Mouse (Mus musculus) gastrocnemius, adult 8-10 months (tissue): ENCODE results near the gene F5. TPM values are rescaled to one million over a fixed set of nuclear protein-coding genes. Genes with fewer than 3 reads are reported as not detected.
A peak's percentile ranks its signal among the peaks of the same experiment; 100 is the strongest.
"Not testable (repeated sequence)": the region's sequence is repeated elsewhere in the genome, so short reads cannot be mapped to it uniquely, and the experiment has no call there.

Source experiments
- DNase-seq, 2 experiments: peaks; one replicate each; pipeline ENCODE4 v3.0.0; 2022; ENCODE audit warnings: low spot score in 2 of 2
- total RNA-seq, 4 experiments: library from RNA; stranded (reverse); gene quantifications; 2 replicates each; pipeline ENCODE4 v1.2.4; 2022

The F5 gene
- total RNA-seq, 4 experiments from 2014 or later: 0.07 to 0.18 (median 0.13) TPM

DNA sequence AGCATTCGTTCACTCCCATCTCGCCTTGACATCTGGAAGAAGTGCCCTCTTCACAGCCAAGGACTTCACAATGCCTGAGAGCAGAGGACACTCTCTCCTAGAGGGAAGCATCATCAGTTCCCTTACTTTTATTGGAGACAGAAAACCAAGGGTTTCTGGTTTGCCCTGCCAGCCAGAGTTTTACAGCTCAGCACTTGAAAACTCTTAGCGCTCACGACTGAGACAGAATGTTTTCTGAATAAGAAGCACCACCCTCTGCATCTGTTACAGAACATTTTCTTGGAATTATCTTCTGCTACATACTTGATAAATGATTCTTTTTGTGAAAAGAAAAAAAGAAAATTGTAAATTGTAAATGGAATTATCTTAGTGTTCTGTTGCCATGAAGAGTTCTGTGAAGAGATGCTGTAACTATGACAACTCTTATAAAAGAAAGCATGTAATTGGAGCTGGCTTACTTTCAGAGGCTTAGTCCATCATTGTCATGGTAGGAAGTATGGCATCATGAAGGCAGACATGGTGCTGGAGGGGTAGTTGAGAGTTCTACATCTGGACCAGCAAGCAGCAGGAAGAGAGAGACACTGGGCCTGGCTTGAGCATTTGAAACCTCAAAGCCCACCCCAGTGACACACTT is 80.4 kb downstream of the F5 start:
- not testable (repeated sequence) for DNase-seq

DNA sequence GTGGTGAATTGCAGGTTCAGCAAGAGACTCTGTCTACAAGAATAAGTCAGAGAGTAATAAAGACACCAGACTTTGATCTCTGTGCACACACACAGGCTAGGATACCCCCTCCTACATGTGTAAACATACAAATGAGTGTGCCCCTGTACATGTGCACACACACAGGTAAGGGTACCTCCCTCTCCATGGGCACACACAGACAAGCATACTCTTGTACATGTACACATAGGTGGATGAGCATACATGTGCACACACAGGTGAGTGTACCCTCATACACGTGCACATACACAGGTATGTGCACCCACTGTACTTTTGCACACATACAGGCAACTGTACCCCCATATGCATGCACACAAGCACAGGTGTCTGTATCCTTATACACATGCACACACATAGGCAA is 81.8 kb downstream of the F5 start:
- DNase-seq: no peak

DNA sequence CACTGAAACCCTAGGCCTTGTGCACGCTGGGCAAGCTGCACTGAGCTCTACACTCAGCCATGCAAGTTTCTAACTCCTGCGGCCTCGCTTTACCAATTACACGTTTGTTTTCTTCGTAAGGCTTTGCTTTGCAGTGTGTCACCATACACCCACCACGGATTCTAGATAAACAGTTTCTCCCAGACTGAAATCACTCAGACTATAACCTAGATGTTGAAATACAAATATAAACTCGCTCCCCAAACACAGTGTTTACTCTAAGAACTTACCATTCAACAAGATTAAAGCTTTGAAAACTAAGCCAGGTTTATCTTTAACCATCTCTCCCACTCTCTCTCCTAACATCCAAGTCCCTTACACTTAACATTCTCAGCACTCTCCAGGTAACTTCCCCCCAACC is 83.4 kb downstream of the F5 start:
- no peak for DNase-seq

DNA sequence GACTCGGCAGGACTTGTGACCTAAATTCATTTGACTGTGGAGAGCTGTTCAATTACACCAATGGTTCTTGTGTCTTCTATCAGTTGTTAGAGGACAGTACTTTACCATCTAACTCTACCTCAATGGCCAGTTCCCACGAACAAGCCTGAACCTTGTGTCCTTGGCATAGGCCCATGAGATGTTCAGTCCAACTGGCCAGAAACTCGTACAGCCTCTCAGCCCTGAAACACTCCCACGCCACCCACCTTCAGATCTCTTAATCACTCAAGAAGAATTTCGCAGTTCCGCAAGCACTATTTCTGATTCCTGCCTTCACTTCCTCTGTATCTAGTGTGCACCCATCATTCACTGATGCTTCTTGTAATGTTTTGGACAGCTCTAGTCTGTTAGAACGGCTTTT is 84.4 kb downstream of the F5 start:
- peak in 1 of 2 experiments; percentile 30 for DNase-seq

DNA sequence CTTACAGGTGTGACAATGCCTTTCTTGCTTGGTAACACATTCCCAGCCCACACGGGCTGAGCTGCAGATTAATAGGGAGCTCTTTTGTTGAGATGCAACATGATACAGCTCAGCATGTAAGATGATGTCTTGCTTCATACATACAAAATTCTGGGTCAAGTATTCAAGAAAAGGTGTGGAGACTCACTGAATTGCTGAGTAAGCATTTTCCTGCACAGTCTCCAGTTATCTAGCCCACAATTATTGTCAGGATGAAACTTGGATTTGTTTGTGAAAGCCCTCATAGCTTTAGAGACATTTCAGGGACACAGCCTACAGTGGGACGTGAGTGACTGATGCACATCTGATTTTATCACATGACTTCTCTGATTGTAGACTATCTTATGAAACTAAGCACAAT is 89.9 kb downstream of the F5 start:
- no peak for DNase-seq

DNA sequence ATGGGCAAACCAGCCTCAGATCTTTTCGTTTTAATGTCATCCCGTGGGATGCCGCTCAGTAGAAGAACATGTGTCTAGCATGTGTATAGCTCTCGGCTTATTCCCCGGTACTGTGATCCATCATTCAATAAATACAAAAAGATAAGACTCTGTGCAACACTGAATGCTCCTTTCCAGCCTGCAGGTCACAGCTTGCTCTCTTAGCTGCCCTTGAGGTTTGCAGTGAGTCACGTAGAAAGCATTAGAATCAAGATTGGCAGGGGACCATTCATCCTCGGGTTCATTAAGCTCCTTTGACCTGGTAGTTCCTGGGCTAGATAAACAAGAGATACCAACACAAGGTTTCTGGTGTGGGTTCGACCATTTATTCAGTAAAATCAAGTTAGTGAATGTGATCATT is 91.2 kb downstream of the F5 start:
- no peak for DNase-seq

DNA sequence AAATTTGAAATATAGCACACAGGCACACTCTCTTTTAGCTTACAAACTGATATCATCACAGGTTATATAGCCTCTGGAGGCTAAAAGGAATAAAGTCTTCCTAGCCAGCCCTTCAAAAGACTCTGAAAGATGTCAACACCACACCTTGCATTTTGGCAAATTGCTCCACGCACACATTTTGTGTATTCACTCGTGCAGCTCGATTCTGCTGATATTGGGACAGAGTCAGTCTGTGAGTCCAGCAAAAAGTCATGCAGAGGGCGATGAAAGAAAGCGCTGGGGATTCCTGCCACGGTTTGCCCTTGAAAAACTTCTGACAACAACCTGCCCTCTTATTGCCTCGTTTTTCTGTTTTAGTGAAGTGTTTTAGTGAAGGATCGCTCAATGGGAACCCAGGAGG is 95.8 kb downstream of the F5 start:
- no peak for DNase-seq

DNA sequence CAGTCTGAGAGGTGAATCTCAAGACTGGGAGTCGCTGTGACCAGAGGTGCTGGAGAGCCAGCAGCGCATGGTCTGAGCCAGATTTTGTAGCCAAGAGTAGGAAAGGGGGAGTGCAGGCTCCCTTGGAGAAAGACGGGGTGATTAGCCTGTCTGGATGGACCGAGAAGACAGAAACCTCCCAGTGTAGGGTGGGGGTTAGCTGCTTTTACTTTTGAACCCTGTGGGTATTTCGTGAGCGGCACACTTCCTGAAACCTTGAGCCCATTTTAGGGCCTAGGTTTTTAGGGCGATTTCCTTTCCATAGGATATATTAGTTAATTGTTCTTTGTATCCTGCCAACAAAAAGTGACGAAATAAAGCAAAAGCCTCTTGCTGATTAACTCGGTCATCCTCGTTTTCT is 96.3 kb downstream of the F5 start:
- DNase-seq: no peak

DNA sequence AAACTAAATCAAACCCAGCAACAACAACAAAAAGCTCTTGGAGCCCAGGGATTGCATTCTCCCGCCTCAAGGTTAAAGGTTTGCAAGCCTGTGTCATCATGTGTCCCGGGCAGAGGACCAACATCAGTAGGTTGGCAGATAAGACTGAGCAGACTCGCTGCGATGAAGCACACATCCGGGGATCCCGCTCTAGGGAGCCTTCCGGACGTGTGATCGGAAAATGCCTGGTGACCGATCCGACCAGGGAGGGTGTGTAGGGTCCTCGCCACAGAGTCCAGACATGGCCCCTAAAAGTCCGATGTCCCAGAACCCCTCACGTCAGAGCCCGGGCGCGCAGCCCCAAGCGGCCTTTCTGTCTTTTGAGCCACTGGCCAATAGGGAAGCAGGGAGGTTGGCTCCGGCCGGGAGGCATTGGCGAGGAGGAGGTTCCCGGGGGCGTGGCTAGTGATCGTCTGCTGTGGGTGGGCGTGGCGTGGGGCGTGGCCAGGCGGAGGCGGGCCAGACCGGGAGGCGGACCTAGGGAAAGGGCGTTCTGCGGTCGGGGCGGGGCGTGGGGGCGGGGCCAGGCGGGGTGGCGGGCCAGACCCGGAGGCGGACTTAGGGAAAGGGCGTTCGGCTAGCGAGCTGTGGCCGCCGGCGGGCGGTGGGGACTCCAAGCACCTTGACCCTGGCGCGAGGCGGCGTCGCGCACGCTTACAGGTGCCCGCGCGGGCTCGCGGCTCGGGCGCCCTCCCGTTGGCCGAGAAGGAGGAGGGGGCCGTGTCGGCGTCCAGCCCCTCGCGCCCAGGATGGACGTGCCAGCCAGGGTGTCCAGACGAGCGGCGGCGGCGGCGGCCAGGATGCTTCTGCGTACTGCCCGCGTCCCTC is 97.1 kb downstream of the F5 start, which contains the start of gene Slc19a2:
Slc19a2 (plus strand) TSS at position 582 of the 867 bp plus-strand sequence.
- peak; percentile 96 to 97 for DNase-seq

DNA sequence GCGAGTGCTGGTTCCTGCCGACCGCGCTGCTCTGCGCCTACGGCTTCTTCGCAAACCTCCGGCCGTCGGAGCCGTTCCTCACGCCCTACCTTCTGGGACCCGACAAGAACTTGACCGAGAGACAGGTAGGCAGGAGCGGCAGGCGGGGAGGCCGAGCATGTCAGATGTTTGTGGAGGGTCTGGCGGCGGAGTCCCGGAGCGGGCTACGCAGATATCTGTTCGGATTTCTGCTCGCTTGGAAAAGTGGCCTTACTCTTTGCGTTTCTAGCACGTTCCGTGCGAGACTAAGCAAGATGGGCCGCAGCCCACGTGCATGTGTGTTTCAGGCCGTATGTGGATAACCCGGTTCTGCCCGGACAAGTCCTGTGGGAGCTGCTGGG is 97.7 kb downstream of the F5 start:
- no peak for DNase-seq

DNA sequence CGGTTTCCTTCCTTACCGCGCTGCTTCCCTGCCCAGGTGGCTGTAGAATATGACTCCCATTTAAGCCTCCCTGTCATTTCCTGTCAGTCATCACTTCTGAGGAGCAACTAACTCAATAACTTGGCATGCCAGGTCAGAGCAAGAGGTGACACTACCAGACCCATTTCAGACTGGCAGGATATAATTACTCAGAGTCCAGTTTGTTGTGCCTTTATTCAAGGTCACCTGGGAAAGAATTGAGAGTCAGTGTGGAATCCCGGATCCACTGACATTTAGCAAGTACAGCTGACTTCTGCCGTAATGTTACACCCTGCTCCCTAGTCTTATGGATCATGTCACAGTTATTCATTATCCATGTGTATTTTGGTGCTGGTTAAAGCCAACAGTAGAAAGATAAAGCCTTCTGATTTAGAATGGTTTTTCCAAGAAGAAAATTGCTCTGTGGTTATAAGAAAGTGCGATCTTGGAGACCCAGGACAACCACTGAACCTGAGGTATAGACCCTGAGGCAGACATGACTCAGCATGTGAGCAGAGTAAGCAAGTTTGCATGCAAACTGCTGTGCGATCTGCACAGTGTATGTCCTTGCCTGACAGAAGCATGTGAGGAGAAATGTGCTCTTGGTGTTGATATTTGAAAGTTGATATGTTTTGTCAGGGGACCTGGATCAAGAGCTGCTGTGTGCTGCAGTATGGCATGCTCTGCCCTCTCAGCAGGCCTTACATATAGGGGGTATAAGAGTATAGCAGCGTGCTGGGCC is 98.9 kb downstream of the F5 start:
- DNase-seq: no peak

DNA sequence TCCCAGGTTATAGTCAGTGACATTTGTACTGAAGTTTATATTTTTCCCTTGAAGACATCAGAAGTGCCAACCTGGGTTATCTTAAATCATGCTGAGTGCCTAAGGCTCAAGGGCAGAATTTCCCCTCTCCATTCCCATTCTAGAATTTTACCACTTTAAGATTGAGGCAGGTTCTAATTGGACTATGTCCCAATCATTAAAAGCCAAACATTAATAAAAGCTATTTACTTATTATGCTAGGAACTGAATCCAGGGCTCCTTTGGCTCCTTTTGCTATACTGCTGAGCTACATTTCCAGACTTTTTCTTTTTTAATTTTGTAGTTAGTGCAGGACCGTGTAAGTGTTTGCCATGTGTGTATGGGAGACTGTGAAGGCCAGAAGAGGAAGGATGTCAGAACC is 99.8 kb downstream of the F5 start:
- no peak for DNase-seq

DNA sequence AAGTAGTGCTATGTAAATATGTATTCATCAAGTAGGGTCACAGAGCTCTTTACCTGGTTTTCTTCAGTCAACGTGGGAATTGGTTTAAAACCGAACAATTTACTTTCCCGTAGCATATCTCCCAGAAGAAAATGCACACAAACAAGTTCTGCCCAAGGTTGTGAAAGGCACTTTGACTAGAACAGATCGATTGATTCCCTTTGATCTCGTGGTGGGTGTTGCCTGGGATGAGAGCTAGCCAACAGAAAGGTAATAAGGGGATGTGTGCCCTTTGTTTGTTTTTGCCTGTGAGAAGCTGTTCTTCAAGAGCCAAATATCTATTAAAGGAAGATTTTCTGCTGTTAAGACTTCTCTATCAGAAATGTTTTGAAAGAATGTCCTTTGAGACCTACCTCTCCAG is 100.9 kb downstream of the F5 start:
- no peak for DNase-seq

DNA sequence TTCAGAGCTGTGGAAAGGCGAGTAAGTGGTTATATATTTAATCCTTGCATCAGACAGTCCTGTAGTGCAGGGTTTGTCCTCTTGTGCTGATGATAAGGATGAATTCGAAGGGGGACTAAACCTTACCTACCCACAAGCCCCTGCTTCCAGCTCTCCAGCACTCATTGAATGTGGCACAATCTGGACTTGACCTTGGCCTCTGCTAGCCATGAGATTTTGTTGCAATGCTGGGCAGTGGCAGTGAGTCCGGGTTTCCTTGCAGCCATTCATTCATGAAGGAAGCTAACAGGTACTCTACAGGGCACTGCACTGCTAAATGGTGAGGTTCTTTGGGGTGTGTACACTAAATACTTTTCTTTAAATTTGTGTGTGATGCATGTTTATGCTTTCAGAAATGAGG is 103.2 kb downstream of the F5 start:
- DNase-seq: no peak

DNA sequence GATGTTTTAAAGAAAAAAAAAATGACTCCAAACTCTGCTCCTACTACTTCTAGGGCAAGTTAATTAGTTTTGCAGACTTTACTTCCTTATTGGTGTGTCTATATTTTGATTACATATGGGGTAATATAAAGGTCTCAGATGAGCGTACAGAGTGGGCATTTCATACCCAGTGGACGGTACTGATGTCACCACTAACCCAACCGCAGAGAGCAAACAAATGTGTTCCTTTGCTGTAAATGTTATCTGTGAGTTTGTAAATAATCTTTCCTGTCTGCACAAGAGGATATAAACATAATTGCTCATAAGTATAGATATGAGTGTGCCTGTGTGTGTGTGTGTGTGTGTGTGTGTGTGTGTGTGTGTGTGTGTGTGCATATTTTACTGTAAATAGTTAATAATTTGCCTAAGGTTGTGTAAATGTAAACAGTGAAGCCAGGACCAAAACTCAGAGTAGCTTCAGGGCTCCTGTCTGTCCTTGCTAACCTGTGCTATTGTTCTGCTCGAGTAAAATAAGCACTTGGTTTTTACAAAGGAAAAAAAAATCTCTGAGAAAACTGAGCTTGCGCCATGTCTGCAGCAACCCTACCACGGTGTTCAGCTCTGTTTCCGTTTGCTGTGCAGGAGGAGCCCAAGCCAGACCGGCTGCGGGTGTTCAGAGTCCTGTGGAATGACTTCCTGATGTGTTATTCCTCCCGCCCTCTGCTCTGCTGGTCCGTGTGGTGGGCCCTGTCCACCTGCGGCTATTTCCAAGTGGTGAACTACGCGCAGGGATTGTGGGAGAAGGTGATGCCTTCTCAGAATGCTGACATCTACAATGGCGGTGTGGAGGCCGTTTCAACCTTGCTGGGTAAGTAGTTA is 108.8 kb downstream of the F5 start:
- DNase-seq: no peak

DNA sequence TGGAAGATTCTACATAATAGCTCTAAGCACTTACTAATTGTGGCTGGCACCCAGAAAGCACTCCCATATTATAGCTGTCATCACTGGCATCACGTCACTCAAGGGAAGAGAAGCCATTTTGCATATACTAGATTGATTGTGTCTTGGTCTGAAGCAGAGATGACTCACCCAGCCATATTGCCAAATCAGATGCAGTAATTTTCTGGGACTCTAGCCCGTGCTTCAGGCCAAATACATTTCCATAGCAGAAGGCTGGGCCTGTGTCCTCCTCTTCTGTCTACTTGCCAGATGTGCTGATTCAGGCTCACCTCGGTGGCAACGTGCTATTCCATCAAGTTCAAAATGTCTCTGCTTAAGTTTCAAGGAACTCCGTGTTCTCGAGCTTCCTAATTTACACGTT is 109.9 kb downstream of the F5 start:
- DNase-seq: no peak

Other genes starting within 250 kb of the F5 start
- 1 to 10 TPM; 3.4 to 4.1 (median 4.0) TPM for gene Scyl3, start 222.7 kb upstream of the F5 start, total RNA-seq
- gene BC055324, start 157.0 kb upstream of the F5 start, total RNA-seq: under 1 TPM in 2 of 4 experiments, not detected in 2; 0.51 to 0.81 TPM
- 1 to 10 TPM; 3.1 to 4.9 (median 4.3) TPM for gene Mettl18, start 156.9 kb upstream of the F5 start, total RNA-seq
- not detected for gene Sele, start 103.6 kb upstream of the F5 start, total RNA-seq
- gene Sell, start 89.9 kb upstream of the F5 start, total RNA-seq: under 1 TPM in 2 of 4 experiments, not detected in 2; 0.19 to 0.34 TPM
- under 1 TPM; 0.27 to 0.83 (median 0.59) TPM for gene Selp, start 36.6 kb upstream of the F5 start, total RNA-seq
- 1 to 10 TPM; 3.8 to 4.9 (median 4.5) TPM for gene Slc19a2, start 97.2 kb downstream of the F5 start, total RNA-seq
- gene Ccdc181, start 123.7 kb downstream of the F5 start, total RNA-seq: 10 to 100 TPM; 10.6 to 13.1 (median 11.8) TPM
- gene Nme7, start 152.3 kb downstream of the F5 start, total RNA-seq: 1 to 10 TPM; 1.2 to 3.5 (median 2.2) TPM
- 10 to 100 TPM; 23.8 to 26.6 (median 25.8) TPM for gene Blzf1, start 155.7 kb downstream of the F5 start, total RNA-seq